ENCODE assay signal across 9 mouse cellular contexts in the genomic region with DNA sequence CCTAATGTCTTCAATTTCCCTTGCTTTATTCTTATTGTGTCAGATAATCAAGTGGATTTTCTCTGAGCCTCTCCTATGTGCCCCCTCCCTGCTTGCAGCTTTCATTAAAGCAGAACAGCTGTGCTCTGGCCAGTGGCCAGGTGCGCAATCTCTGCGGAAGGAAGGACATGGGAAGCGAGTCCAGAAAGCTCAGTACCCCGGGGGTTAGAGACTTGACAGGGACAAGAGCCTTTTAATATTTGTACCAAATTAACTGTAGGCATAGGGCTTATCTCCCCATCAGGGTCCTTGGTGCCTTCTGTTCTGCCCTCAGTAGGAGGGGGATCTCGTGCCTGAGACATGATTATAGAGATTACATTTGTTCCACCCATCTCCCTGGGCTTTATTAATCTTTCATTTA.
DNase-seq lines count a peak whose midpoint lies in the region; ATAC-seq and TF ChIP-seq lines count a peak whose summit lies in the region.
"Had no signal": no experiment of that assay in that cellular context is flagged by ENCODE, and none has a peak within 500 bp of the region (broad histone marks: within the 10 kb centered on the region; RNA-seq: fewer than 3 reads in every experiment).

No protein-coding gene starts in this region.

- DNase-seq in cerebellum, postnatal 4 days (ENCODE audit: low spot score in 2 of 2) = peak; percentile 39 to 74
- DNase-seq in cerebellum, adult 8-10 months = no peak
- peak; percentile 11 for DNase-seq in embryonic facial prominence, embryonic 10.5 days (ENCODE audit: low spot score)
- DNase-seq in heart, postnatal 14 days = peak; percentile 79 to 81
- peak; percentile 40 for DNase-seq in lung, postnatal 0 days (ENCODE audit: low spot score)
- DNase-seq in retina, postnatal 7 days (ENCODE audit: low read depth, low spot score) = peak; percentile 39
- DNase-seq in thymus, adult 2 months = no peak
- no peak for DNase-seq in spleen, postnatal 10 days (ENCODE audit: low spot score in 2 of 2)

- no peaks in the 10 kb centered on the region for H3K27me3 ChIP-seq in embryonic facial prominence, embryonic 10.5 days (replicated peaks; ENCODE audit: low read depth, poor library complexity, severe bottlenecking)
- H3K27me3 ChIP-seq in lung, postnatal 0 days (replicated peaks; ENCODE audit: insufficient read depth, low read length) = no peaks in the 10 kb centered on the region
- no peaks in the 10 kb centered on the region for H3K27me3 ChIP-seq in thymus, adult 2 months (ENCODE audit: control insufficient read depth, insufficient read depth, low read length)
- H3K27me3 ChIP-seq: limb, embryonic 15.5 days had no signal

- no peak overlapping the region for H3K27ac ChIP-seq in embryonic facial prominence, embryonic 10.5 days (replicated peaks)
- no peak overlapping the region for H3K27ac ChIP-seq in lung, postnatal 0 days (ENCODE audit: low read length)
- no peak overlapping the region for H3K27ac ChIP-seq in thymus, adult 2 months (ENCODE audit: control insufficient read depth, insufficient read depth, low read length)
- H3K27ac ChIP-seq: limb, embryonic 15.5 days had no signal

- no peak overlapping the region for H3K4me2 ChIP-seq in lung, postnatal 0 days (replicated peaks; ENCODE audit: low read depth, low read length)
- H3K4me2 ChIP-seq: limb, embryonic 15.5 days had no signal

- no peak overlapping the region for H3K4me3 ChIP-seq in embryonic facial prominence, embryonic 10.5 days
- H3K4me3 ChIP-seq in lung, postnatal 0 days (ENCODE audit: low read depth, low read length) = no peak overlapping the region
- no peak overlapping the region for H3K4me3 ChIP-seq in thymus, adult 2 months (ENCODE audit: control insufficient read depth, insufficient read depth, low read length)
- H3K4me3 ChIP-seq: limb, embryonic 15.5 days had no signal

- H3K9me3 ChIP-seq in embryonic facial prominence, embryonic 10.5 days = no peaks in the 10 kb centered on the region
- no peaks in the 10 kb centered on the region for H3K9me3 ChIP-seq in lung, postnatal 0 days (ENCODE audit: low read length)
- H3K9me3 ChIP-seq: limb, embryonic 15.5 days had no signal

- ATAC-seq in lung, postnatal 0 days = peak; percentile 40

- H3K4me1 ChIP-seq in embryonic facial prominence, embryonic 10.5 days = peaks cover 9% of the 10 kb centered on the region; the same call in 1 of the 2 replicates
- H3K4me1 ChIP-seq in lung, postnatal 0 days (ENCODE audit: insufficient read depth, low read depth, low read length) = 0 out of 2 replicates have a peak, but pooled peaks cover 3% of the 10 kb centered on the region
- no peaks in the 10 kb centered on the region for H3K4me1 ChIP-seq in thymus, adult 2 months (replicated peaks; ENCODE audit: control insufficient read depth, insufficient read depth, low read length)
- H3K4me1 ChIP-seq: limb, embryonic 15.5 days had no signal

- WGBS in embryonic facial prominence, embryonic 10.5 days = 55% methylated on average over 5 of the region's 5 CpGs
- 33% methylated on average over 5 of the region's 5 CpGs for WGBS in lung, postnatal 0 days
- 86% methylated on average over 5 of the region's 5 CpGs for WGBS in thymus, adult 2 months

- intact Hi-C loops in heart, postnatal 14 days (cut with DNase I) = no loop called here

- no peak for TF ChIP-seq EP300 in lung, postnatal 0 days (IDR thresholded peaks at IDR 0.05)

- TF ChIP-seq CTCF in lung, postnatal 0 days (IDR thresholded peaks at IDR 0.05) = no peak
- TF ChIP-seq CTCF in thymus, adult 2 months (IDR thresholded peaks at IDR 0.05; ENCODE audit: borderline replicate concordance, control insufficient read depth, extremely low read depth, insufficient read depth, low read length, poor library complexity) = no peak

- no peak overlapping the region for H3K9ac ChIP-seq in lung, postnatal 0 days (replicated peaks; ENCODE audit: low read depth)
- H3K9ac ChIP-seq: limb, embryonic 15.5 days had no signal

- H3K36me3 ChIP-seq in embryonic facial prominence, embryonic 10.5 days (replicated peaks) = no peaks in the 10 kb centered on the region
- H3K36me3 ChIP-seq in lung, postnatal 0 days (ENCODE audit: insufficient read depth, low read length) = no peaks in the 10 kb centered on the region
- no peaks in the 10 kb centered on the region for H3K36me3 ChIP-seq in thymus, adult 2 months (ENCODE audit: control insufficient read depth, insufficient read depth, low read length)
- H3K36me3 ChIP-seq: limb, embryonic 15.5 days had no signal

- no peak for TF ChIP-seq POLR2A in thymus, adult 2 months (IDR thresholded peaks at IDR 0.05; ENCODE audit: control insufficient read depth, extremely low read depth, insufficient read depth, low read length, poor library complexity)

Comparison
In these comparisons a context has a peak if more than half of its experiments do, and no peak if none do; other contexts are left out.
1. DNase-seq: peak in cerebellum, postnatal 4 days (2 of 2), embryonic facial prominence, embryonic 10.5 days (single experiment), heart, postnatal 14 days (2 of 2), lung, postnatal 0 days (single experiment) and retina, postnatal 7 days (single experiment); none in cerebellum, adult 8-10 months (single experiment), thymus, adult 2 months (single experiment) and spleen, postnatal 10 days (0 of 2).